Mouse (Mus musculus) G1E (cell line): ENCODE data around the gene Tmem18.

Experiments used
- CTCF ChIP-seq: IDR thresholded peaks from 2 replicates; pipeline ENCODE4 v1.5.1; 2012; ENCODE audit warnings: low read depth, low read length, inconsistent platforms, mixed read lengths
- TAL1 ChIP-seq: conservative IDR thresholded peaks from 2 replicates; pipeline ENCODE4 v1.6.1; 2012; ENCODE audit warnings: low read depth, low read length, inconsistent platforms, mixed read lengths

DNA sequence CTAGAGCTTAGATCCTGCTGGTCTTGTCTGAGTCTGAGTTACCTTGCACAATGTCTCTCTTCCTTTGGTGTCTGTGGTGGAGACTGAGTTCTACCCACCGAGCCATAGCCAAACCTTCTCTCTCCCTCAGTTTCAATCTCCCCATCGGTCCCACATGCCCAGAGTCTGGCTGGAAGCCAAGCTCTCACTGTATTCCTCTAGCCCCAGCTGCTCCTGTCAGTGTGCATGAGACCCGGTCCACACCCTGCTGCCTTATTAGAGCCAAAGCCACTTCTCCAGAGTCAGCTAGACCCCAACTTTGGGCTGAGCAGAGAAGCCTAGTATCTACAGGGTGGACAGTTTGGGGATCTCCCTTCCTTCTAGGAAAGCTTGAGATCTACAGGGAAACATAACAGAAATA is 14.7 kb downstream of the Tmem18 start:
- TF ChIP-seq CTCF, result no peak
- no peak for TF ChIP-seq TAL1
